Mouse (Mus musculus): Measurements from ENCODE around the gene Lmtk3. TPM values are rescaled to one million over a fixed set of nuclear protein-coding genes. Genes with fewer than 3 reads are reported as not detected.

The Lmtk3 gene
- polyA plus RNA-seq, 1 experiment from 2014 or later = 4.6 TPM

DNA sequence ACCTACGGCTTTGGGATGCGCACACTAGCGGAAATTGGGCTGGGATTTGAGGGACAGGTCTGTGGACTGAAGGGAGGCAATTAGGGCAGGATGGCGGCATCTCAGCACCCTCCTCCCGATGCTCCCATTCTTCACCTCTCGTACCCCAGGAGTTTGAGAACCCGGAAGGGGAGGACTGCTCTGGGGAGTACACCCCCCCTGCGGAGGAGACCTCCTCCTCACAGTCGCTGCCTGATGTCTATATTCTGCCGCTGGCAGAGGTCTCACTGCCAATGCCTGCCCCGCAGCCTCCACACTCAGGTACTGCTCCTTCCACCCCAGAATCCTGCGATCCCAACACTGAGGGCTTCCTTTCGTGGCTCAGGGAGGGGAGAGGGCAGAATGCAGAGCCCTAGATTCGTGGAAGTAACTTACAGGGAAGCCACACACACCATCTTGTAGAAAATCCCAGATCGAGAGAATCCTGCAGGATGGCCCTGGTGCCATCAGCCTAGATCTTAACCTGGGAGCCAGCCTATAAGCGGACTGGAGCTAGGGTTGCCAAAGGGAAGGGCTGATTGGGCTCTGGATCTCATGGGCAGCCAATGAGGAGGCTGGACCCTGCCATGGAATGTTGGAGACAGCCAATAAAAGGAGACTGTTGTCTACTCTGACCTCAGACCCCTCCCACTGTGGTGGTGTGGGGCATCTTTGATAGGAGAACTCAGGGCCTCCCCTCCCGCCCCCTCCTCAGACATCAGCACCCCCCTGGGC lies 3.3 kb downstream of the Lmtk3 start:
- peak overlapping the region; percentile 82 for H3K9ac ChIP-seq (ENCODE audit: low read length)
- peak overlapping the region; percentile 71 for H3K4me3 ChIP-seq (ENCODE audit: low read depth, low read length)
- DNase-seq (ENCODE audit: low spot score, missing footprints) = peak; percentile 84
- peak; percentile 20 for ATAC-seq (ENCODE audit: low FRiP score)
- H3K27me3 ChIP-seq (ENCODE audit: control insufficient read depth, insufficient read depth, low read length) = peaks cover 2% of the 10 kb centered on the region; the same call in 1 of the 2 replicates
- H3K27ac ChIP-seq (ENCODE audit: low read depth, low read length) = no peak overlapping the region
- WGBS = 10% methylated on average over 17 of the region's 17 CpGs
- peaks cover 15% of the 10 kb centered on the region for H3K36me3 ChIP-seq (ENCODE audit: control insufficient read depth, insufficient read depth, low read length)
- peaks cover 21% of the 10 kb centered on the region for H3K4me1 ChIP-seq (ENCODE audit: control insufficient read depth, insufficient read depth, low read length)
- H3K9me3 ChIP-seq (ENCODE audit: control insufficient read depth, low read length) = no peaks in the 10 kb centered on the region
- H3K4me2 ChIP-seq = peak overlapping the region; percentile 79

DNA sequence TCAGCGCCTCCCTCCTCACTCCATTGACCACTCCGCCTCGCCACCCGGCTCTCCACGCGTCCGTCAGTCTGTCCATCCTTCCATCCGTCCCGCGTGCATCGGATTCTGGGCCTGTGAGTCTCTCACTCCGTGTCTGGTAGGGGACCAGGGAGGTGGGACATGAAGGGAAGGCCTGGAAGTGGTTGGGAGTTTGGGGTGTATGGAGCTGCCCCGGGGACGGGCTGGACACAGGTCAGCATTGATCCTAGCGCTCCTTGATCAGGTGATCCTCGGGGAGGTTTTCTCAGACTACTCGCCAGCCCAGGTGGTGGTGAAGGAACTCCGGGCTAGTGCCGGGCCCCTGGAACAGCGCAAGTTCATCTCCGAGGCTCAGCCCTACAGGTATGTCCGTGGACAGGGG lies 4.1 kb downstream of the Lmtk3 start:
- WGBS = 88% methylated on average over 22 of the region's 22 CpGs
- H3K4me1 ChIP-seq (ENCODE audit: control insufficient read depth, insufficient read depth, low read length) = peaks cover 21% of the 10 kb centered on the region
- no peak overlapping the region for H3K27ac ChIP-seq (ENCODE audit: low read depth, low read length)
- H3K27me3 ChIP-seq (ENCODE audit: control insufficient read depth, insufficient read depth, low read length) = peaks cover 2% of the 10 kb centered on the region
- DNase-seq (ENCODE audit: low spot score, missing footprints) (peak; percentile 65), ATAC-seq (ENCODE audit: low FRiP score) (no peak)
- H3K36me3 ChIP-seq (ENCODE audit: control insufficient read depth, insufficient read depth, low read length) = peaks cover 17% of the 10 kb centered on the region
- H3K9me3 ChIP-seq (ENCODE audit: control insufficient read depth, low read length) = no peaks in the 10 kb centered on the region
- H3K4me3 ChIP-seq (ENCODE audit: low read depth, low read length) = no peak overlapping the region
- H3K9ac ChIP-seq (ENCODE audit: low read length) = no peak overlapping the region
- no peak overlapping the region for H3K4me2 ChIP-seq

- no peaks in the 10 kb centered on the region for H3K9me3 ChIP-seq (ENCODE audit: control insufficient read depth, low read length)
- no peak overlapping the region for H3K4me2 ChIP-seq
- no peak overlapping the region for H3K9ac ChIP-seq (ENCODE audit: low read length)
- 85% methylated on average over 6 of the region's 6 CpGs for WGBS
- no peak for ATAC-seq (ENCODE audit: low FRiP score)
- peak; percentile 35 for DNase-seq (ENCODE audit: low spot score, missing footprints)
- H3K27me3 ChIP-seq (ENCODE audit: control insufficient read depth, insufficient read depth, low read length) = peaks cover 2% of the 10 kb centered on the region
- no peak overlapping the region for H3K27ac ChIP-seq (ENCODE audit: low read depth, low read length)
- H3K4me3 ChIP-seq (ENCODE audit: low read depth, low read length) = no peak overlapping the region
- peaks cover 32% of the 10 kb centered on the region for H3K36me3 ChIP-seq (ENCODE audit: control insufficient read depth, insufficient read depth, low read length)
- H3K4me1 ChIP-seq (ENCODE audit: control insufficient read depth, insufficient read depth, low read length) = peaks cover 10% of the 10 kb centered on the region; the same call in 1 of the 2 replicates
Observed at GRCm38 (mm10) chr7:45790721-45791120, 7.2 kb downstream of the Lmtk3 start.

GRCm38 (mm10) chr7:45791756-45792490 lies 8.4 kb downstream of the Lmtk3 start:
- H3K4me1 ChIP-seq (ENCODE audit: control insufficient read depth, insufficient read depth, low read length) = peaks cover 5% of the 10 kb centered on the region; the same call in 1 of the 2 replicates
- peaks cover 34% of the 10 kb centered on the region for H3K36me3 ChIP-seq (ENCODE audit: control insufficient read depth, insufficient read depth, low read length)
- no peaks in the 10 kb centered on the region for H3K9me3 ChIP-seq (ENCODE audit: control insufficient read depth, low read length)
- H3K9ac ChIP-seq (ENCODE audit: low read length) = no peak overlapping the region
- ATAC-seq (ENCODE audit: low FRiP score) (no peak), DNase-seq (ENCODE audit: low spot score, missing footprints) (peak; percentile 74)
- H3K4me3 ChIP-seq (ENCODE audit: low read depth, low read length) = no peak overlapping the region
- no peak overlapping the region for H3K4me2 ChIP-seq
- 77% methylated on average over 17 of the region's 17 CpGs for WGBS
- H3K27me3 ChIP-seq (ENCODE audit: control insufficient read depth, insufficient read depth, low read length) = peaks cover 2% of the 10 kb centered on the region
- no peak overlapping the region for H3K27ac ChIP-seq (ENCODE audit: low read depth, low read length)

GRCm38 (mm10) chr7:45793240-45793639 lies 9.7 kb downstream of the Lmtk3 start:
- Histone ChIP-seq H3K4me2 (no peak overlapping the region), H3K27ac (ENCODE audit: low read depth, low read length) (no peak overlapping the region), H3K36me3 (ENCODE audit: control insufficient read depth, insufficient read depth, low read length) (peaks cover 31% of the 10 kb centered on the region), H3K27me3 (ENCODE audit: control insufficient read depth, insufficient read depth, low read length) (peaks cover 15% of the 10 kb centered on the region), H3K9ac (ENCODE audit: low read length) (no peak overlapping the region), H3K4me3 (ENCODE audit: low read depth, low read length) (no peak overlapping the region), H3K4me1 (ENCODE audit: control insufficient read depth, insufficient read depth, low read length) (peaks cover 10% of the 10 kb centered on the region), H3K9me3 (ENCODE audit: control insufficient read depth, low read length) (no peaks in the 10 kb centered on the region)
- DNase-seq (ENCODE audit: low spot score, missing footprints) (no peak), ATAC-seq (ENCODE audit: low FRiP score) (no peak)
- 84% methylated on average over 24 of the region's 24 CpGs for WGBS

DNA sequence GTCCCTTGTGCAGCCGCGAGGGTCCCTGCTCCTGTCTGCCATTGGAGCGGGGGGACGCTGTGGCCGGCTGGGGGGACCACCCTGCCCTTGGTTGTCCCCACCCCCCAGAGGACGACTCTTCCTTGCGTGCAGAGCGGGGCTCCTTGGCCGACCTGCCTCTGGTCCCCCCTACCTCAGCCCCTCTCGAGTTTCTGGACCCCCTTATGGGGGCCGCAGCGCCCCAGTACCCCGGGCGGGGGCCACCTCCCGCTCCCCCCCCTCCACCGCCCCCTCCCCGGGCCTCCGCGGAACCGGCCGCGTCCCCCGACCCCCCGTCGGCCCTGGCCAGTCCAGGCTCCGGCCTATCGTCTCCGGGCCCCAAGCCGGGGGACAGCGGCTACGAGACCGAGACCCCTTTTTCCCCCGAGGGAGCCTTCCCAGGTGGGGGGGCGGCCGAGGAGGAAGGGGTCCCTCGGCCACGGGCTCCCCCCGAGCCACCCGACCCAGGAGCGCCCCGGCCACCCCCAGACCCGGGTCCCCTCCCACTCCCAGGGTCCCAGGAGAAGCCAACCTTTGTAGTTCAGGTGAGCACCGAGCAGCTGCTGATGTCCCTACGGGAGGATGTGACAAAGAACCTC lies 10.5 kb downstream of the Lmtk3 start:
- Histone ChIP-seq H3K9me3 (ENCODE audit: control insufficient read depth, low read length) (no peaks in the 10 kb centered on the region), H3K4me3 (ENCODE audit: low read depth, low read length) (no peak overlapping the region), H3K4me2 (no peak overlapping the region), H3K27ac (ENCODE audit: low read depth, low read length) (no peak overlapping the region), H3K27me3 (ENCODE audit: control insufficient read depth, insufficient read depth, low read length) (peaks cover 22% of the 10 kb centered on the region), H3K9ac (ENCODE audit: low read length) (no peak overlapping the region), H3K36me3 (ENCODE audit: control insufficient read depth, insufficient read depth, low read length) (peaks cover 31% of the 10 kb centered on the region), H3K4me1 (ENCODE audit: control insufficient read depth, insufficient read depth, low read length) (peaks cover 14% of the 10 kb centered on the region)
- ATAC-seq (ENCODE audit: low FRiP score) (no peak), DNase-seq (ENCODE audit: low spot score, missing footprints) (no peak)
- 90% methylated on average over 43 of the region's 44 CpGs for WGBS

GRCm38 (mm10) chr7:45794971-45795370 lies 11.4 kb downstream of the Lmtk3 start:
- peaks cover 14% of the 10 kb centered on the region for H3K4me1 ChIP-seq (ENCODE audit: control insufficient read depth, insufficient read depth, low read length)
- peaks cover 22% of the 10 kb centered on the region for H3K27me3 ChIP-seq (ENCODE audit: control insufficient read depth, insufficient read depth, low read length)
- peaks cover 26% of the 10 kb centered on the region for H3K36me3 ChIP-seq (ENCODE audit: control insufficient read depth, insufficient read depth, low read length)
- no peaks in the 10 kb centered on the region for H3K9me3 ChIP-seq (ENCODE audit: control insufficient read depth, low read length)
- no peak overlapping the region for H3K4me3 ChIP-seq (ENCODE audit: low read depth, low read length)
- H3K9ac ChIP-seq (ENCODE audit: low read length) = no peak overlapping the region
- no peak overlapping the region for H3K27ac ChIP-seq (ENCODE audit: low read depth, low read length)
- no peak for DNase-seq (ENCODE audit: low spot score, missing footprints)
- ATAC-seq (ENCODE audit: low FRiP score) = no peak
- 96% methylated on average over 26 of the region's 29 CpGs for WGBS
- no peak overlapping the region for H3K4me2 ChIP-seq

GRCm38 (mm10) chr7:45796950-45797349 lies 13.4 kb downstream of the Lmtk3 start:
- H3K9ac ChIP-seq (ENCODE audit: low read length) = no peak overlapping the region
- peaks cover 20% of the 10 kb centered on the region for H3K36me3 ChIP-seq (ENCODE audit: control insufficient read depth, insufficient read depth, low read length)

More at GRCm38 (mm10) chr7:45796950-45797349, 13.4 kb downstream of the Lmtk3 start:
- no peak overlapping the region for H3K4me3 ChIP-seq (ENCODE audit: low read depth, low read length)
- H3K27ac ChIP-seq (ENCODE audit: low read depth, low read length) = no peak overlapping the region
- peaks cover 22% of the 10 kb centered on the region for H3K27me3 ChIP-seq (ENCODE audit: control insufficient read depth, insufficient read depth, low read length)
- H3K4me1 ChIP-seq (ENCODE audit: control insufficient read depth, insufficient read depth, low read length) = peaks cover 20% of the 10 kb centered on the region
- no peak overlapping the region for H3K4me2 ChIP-seq
- H3K9me3 ChIP-seq (ENCODE audit: control insufficient read depth, low read length) = no peaks in the 10 kb centered on the region
- DNase-seq (ENCODE audit: low spot score, missing footprints) = no peak
- 31% methylated on average over 6 of the region's 6 CpGs for WGBS
- no peak for ATAC-seq (ENCODE audit: low FRiP score)
